Mouse (Mus musculus) CH12.LX (cell line): ENCODE results near the gene Csnk2a2. TPM values are rescaled to one million over a fixed set of nuclear protein-coding genes. Genes with fewer than 3 reads are reported as not detected.

Source experiments
- DNase-seq: peaks from one replicate; pipeline ENCODE4 v3.0.0-alpha.2; 2013; ENCODE audit errors: extremely low read depth
- H3K27ac ChIP-seq: 2 replicates; pipeline ENCODE4 v1.5.1; 2012; ENCODE audit warnings: low read depth, mild to moderate bottlenecking, control low read depth, moderate library complexity; ENCODE audit not compliant: insufficient read depth
- H3K27me3 ChIP-seq: replicated peaks from 2 replicates; pipeline ENCODE3; 2012; ENCODE audit warnings: inconsistent platforms
- H3K36me3 ChIP-seq, 2 experiments: replicated peaks in 1 of 2; 2 replicates each; pipeline versions ENCODE3 to v1.6.1; 2012; ENCODE audit warnings: inconsistent platforms in 1 of 2, low read length in 1 of 2, mild to moderate bottlenecking in 1 of 2, mixed read lengths in 1 of 2, moderate library complexity in 1 of 2; ENCODE audit not compliant: control insufficient read depth in 1 of 2, insufficient read depth in 1 of 2
- H3K4me1 ChIP-seq, 2 experiments: 2 replicates each; pipeline ENCODE4 v1.6.1; 2012; ENCODE audit warnings: inconsistent platforms in 1 of 2, moderate library complexity in 1 of 2; ENCODE audit not compliant: insufficient read depth in 2 of 2, control insufficient read depth in 1 of 2
- H3K4me2 ChIP-seq: 2 replicates; pipeline ENCODE4 v1.6.1; 2012; ENCODE audit warnings: low read depth, mild to moderate bottlenecking, control low read depth; ENCODE audit not compliant: poor library complexity, insufficient read depth, severe bottlenecking
- H3K4me3 ChIP-seq, 3 experiments: fragments of 150-350 bp in 1 of 3; sonication (generic) in 1 of 3; replicated peaks in 1 of 3; 2 replicates each; pipeline versions ENCODE3 to v1.5.1; 2011 to 2012; ENCODE audit warnings: low read depth in 2 of 3, low read length in 2 of 3, mild to moderate bottlenecking in 2 of 3, moderate library complexity in 2 of 3, control low read depth in 1 of 3, improper control_type of control experiment in 1 of 3, inconsistent platforms in 1 of 3, mixed read lengths in 1 of 3; ENCODE audit not compliant: poor library complexity in 1 of 3
- H3K79me2 ChIP-seq: replicated peaks from 2 replicates; pipeline ENCODE4 v1.6.1; 2012; ENCODE audit warnings: mild to moderate bottlenecking, moderate library complexity; ENCODE audit not compliant: control insufficient read depth, poor library complexity, insufficient read depth, severe bottlenecking; ENCODE audit errors: extremely low read depth
- H3K9ac ChIP-seq: 2 replicates; pipeline ENCODE4 v1.6.1; 2012; ENCODE audit warnings: low read depth, mild to moderate bottlenecking, control low read depth, moderate library complexity; ENCODE audit not compliant: insufficient read depth
- H3K9me3 ChIP-seq: replicated peaks from 2 replicates; pipeline ENCODE3; 2012; ENCODE audit warnings: low read length, inconsistent platforms, mixed read lengths
- BHLHE40 ChIP-seq: IDR thresholded peaks from 2 replicates; pipeline ENCODE4 v1.6.1; 2011; ENCODE audit warnings: mild to moderate bottlenecking, low read depth, low read length, improper control_type of control experiment
- CTCF ChIP-seq, 2 experiments: IDR thresholded peaks in 1 of 2; conservative IDR thresholded peaks in 1 of 2; 2 replicates each; pipeline ENCODE4 v1.5.1; 2011 to 2012; ENCODE audit warnings: low read depth in 2 of 2, low read length in 2 of 2, improper control_type of control experiment in 1 of 2, inconsistent platforms in 1 of 2, mild to moderate bottlenecking in 1 of 2, moderate library complexity in 1 of 2
- E2F4 ChIP-seq: IDR thresholded peaks from 2 replicates; pipeline ENCODE4 v1.6.1; 2011; ENCODE audit warnings: low read depth, low read length, improper control_type of control experiment; ENCODE audit not compliant: insufficient replicate concordance
- EP300 ChIP-seq: IDR thresholded peaks from 2 replicates; pipeline ENCODE4 v1.6.1; 2011; ENCODE audit warnings: low read length, improper control_type of control experiment
- GABPA ChIP-seq: IDR thresholded peaks from 2 replicates; pipeline ENCODE4 v1.6.1; 2012; ENCODE audit warnings: low read depth, low read length, improper control_type of control experiment, inconsistent platforms; ENCODE audit not compliant: insufficient replicate concordance
- HCFC1 ChIP-seq: IDR thresholded peaks from 2 replicates; pipeline ENCODE4 v1.6.1; 2012; ENCODE audit warnings: low read depth, mild to moderate bottlenecking, inconsistent platforms, low read length, improper control_type of control experiment
- IRF4 ChIP-seq: IDR thresholded peaks from 2 replicates; pipeline ENCODE4 v1.6.1; 2014; ENCODE audit warnings: low read depth, mild to moderate bottlenecking, inconsistent platforms, low read length, improper control_type of control experiment
- JUN ChIP-seq: IDR thresholded peaks from 2 replicates; pipeline ENCODE4 v1.6.1; 2011; ENCODE audit warnings: low read depth, mild to moderate bottlenecking, low read length, improper control_type of control experiment, moderate library complexity; ENCODE audit not compliant: insufficient read depth
- JUND ChIP-seq: conservative IDR thresholded peaks from 2 replicates; pipeline ENCODE4 v1.6.1; 2011; ENCODE audit warnings: low read depth, low read length, improper control_type of control experiment
- MAFK ChIP-seq: IDR thresholded peaks from 2 replicates; pipeline ENCODE4 v1.6.1; 2011; ENCODE audit warnings: low read length, improper control_type of control experiment; ENCODE audit not compliant: insufficient replicate concordance
- MEF2A ChIP-seq: IDR thresholded peaks from 2 replicates; pipeline ENCODE4 v1.6.1; 2014; ENCODE audit warnings: low read depth, mild to moderate bottlenecking, inconsistent platforms, low read length, improper control_type of control experiment, borderline replicate concordance
- MXI1 ChIP-seq: IDR thresholded peaks from 2 replicates; pipeline ENCODE4 v1.6.1; 2011; ENCODE audit warnings: mild to moderate bottlenecking, low read depth, low read length, improper control_type of control experiment
- NELFE ChIP-seq: IDR thresholded peaks from 2 replicates; pipeline ENCODE4 v1.6.1; 2011; ENCODE audit warnings: low read depth, low read length, improper control_type of control experiment
- NRF1 ChIP-seq: IDR thresholded peaks from 2 replicates; pipeline ENCODE4 v1.6.1; 2014; ENCODE audit warnings: low read depth, mild to moderate bottlenecking, inconsistent platforms, low read length, improper control_type of control experiment, moderate library complexity
- POLR2A ChIP-seq: IDR thresholded peaks from 2 replicates; pipeline ENCODE4 v1.6.1; 2011; ENCODE audit warnings: low read depth, mild to moderate bottlenecking, improper control_type of control experiment, low read length
- POLR2AphosphoS2 ChIP-seq: IDR thresholded peaks from 2 replicates; pipeline ENCODE4 v1.6.1; 2011; ENCODE audit warnings: low read depth, low read length, improper control_type of control experiment
- RAD21 ChIP-seq: IDR thresholded peaks from 2 replicates; pipeline ENCODE4 v1.6.1; 2011; ENCODE audit warnings: low read depth, mild to moderate bottlenecking, low read length, improper control_type of control experiment, moderate library complexity
- RCOR1 ChIP-seq: conservative IDR thresholded peaks from 2 replicates; pipeline ENCODE4 v1.6.1; 2012; ENCODE audit warnings: low read depth, mild to moderate bottlenecking, inconsistent platforms, low read length, improper control_type of control experiment
- SIN3A ChIP-seq: IDR thresholded peaks from 2 replicates; pipeline ENCODE4 v1.6.1; 2012; ENCODE audit warnings: low read length, improper control_type of control experiment, inconsistent platforms
- SMC3 ChIP-seq: IDR thresholded peaks from 2 replicates; pipeline ENCODE4 v1.6.1; 2011; ENCODE audit warnings: low read depth, low read length, improper control_type of control experiment
- TCF12 ChIP-seq: IDR thresholded peaks from 2 replicates; pipeline ENCODE4 v1.6.1; 2014; ENCODE audit warnings: low read depth, mild to moderate bottlenecking, inconsistent platforms, low read length, improper control_type of control experiment
- UBTF ChIP-seq: IDR thresholded peaks from 2 replicates; pipeline ENCODE4 v1.6.1; 2012; ENCODE audit warnings: low read depth, mild to moderate bottlenecking, inconsistent platforms, low read length, improper control_type of control experiment, moderate library complexity
- USF1 ChIP-seq: IDR thresholded peaks from 2 replicates; pipeline ENCODE4 v1.6.1; 2014; ENCODE audit warnings: low read depth, mild to moderate bottlenecking, inconsistent platforms, low read length, improper control_type of control experiment
- ZMIZ1 ChIP-seq: IDR thresholded peaks from 2 replicates; pipeline ENCODE4 v1.6.1; 2012; ENCODE audit warnings: low read depth, mild to moderate bottlenecking, inconsistent platforms, low read length, improper control_type of control experiment
- ZNF384 ChIP-seq: IDR thresholded peaks from 2 replicates; pipeline ENCODE4 v1.6.1; 2012; ENCODE audit warnings: low read depth, low read length, improper control_type of control experiment, inconsistent platforms
- dilution Hi-C: fragments of 300-500 bp; cut with MboI; formaldehyde crosslinking; loops from 2 replicates; pipeline ENCODE4 v1.14.3; 2020; ENCODE audit warnings: low sequenced_read_pairs; ENCODE audit not compliant: extremely low pct_unique_long_range_greater_than_20kb, extremely low pct_ligation_motif_present
- in situ Hi-C: fragments of 300-500 bp; cut with MboI; formaldehyde crosslinking; loops from 3 replicates; pipeline ENCODE4 v1.14.3; 2019; ENCODE audit warnings: low sequenced_read_pairs, low pct_ligation_motif_present, low pct_unique_long_range_greater_than_20kb, mixed read lengths
- polyA plus RNA-seq: library from polyadenylated mRNA; unstranded; fragments of >175 nt; gene quantifications from 2 replicates; pipeline ENCODE4 v1.2.1, GENCODE M21; 2012; ENCODE audit warnings: low read depth; ENCODE audit not compliant: insufficient read length
- total RNA-seq, 2 experiments: library from RNA; depleted of rRNA; stranded (reverse); fragments of 300-350 nt in 1 of 2; fragments of >200 nt in 1 of 2; gene quantifications; 2 replicates each; pipeline ENCODE4 v1.2.3; 2012 to 2014

Csnk2a2 gene
- total and polyA plus RNA-seq, 3 experiments: 32.1 to 126 (median 51.7) TPM

DNA sequence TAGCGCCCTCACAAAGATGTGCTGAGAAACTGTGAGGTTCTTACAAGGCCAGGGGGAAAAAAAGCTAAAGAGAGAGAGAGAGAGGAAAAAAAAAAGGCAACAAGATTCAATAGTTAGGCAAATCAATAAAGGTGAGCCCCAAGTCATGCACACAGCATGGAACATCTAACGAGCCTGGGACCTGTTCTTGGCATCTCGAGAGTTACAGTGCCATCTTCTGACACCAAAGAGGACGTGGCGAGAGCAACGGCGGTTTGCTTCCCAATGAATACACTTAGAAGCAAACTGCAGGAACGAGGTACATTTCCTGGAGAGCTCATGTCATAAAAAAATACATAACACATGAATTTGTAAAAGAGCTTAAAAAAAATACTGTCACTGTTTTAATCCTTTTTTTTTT is 37.3 kb downstream of the Csnk2a2 start:
- in situ Hi-C loops: no loop called here
- no peaks in the 10 kb centered on the region for H3K4me1 ChIP-seq
- peaks cover 62 to 96% of the 10 kb centered on the region in 2 experiments for H3K36me3 ChIP-seq
- no peak for DNase-seq
- no peak for TF ChIP-seq MEF2A
- no peak for TF ChIP-seq E2F4
- TF ChIP-seq USF1: no peak
- TF ChIP-seq JUN: no peak
- no peak for TF ChIP-seq POLR2AphosphoS2
- TF ChIP-seq ZMIZ1: no peak
- no peak for TF ChIP-seq GABPA
- TF ChIP-seq ZNF384: no peak
- TF ChIP-seq RAD21: peak; percentile 20
- TF ChIP-seq NRF1: no peak
- peak in 1 of 2 experiments; percentile 15; a peak in 2 of 4 replicates for TF ChIP-seq CTCF (conservative IDR thresholded peaks at IDR 0.05 in 1 of 2, IDR thresholded peaks at IDR 0.05 in 1 of 2; ENCODE audit: low read depth in 2 of 2, low read length in 2 of 2)
- TF ChIP-seq BHLHE40: no peak
- TF ChIP-seq POLR2A: no peak
- TF ChIP-seq EP300: no peak
- TF ChIP-seq TCF12: no peak
- no peak for TF ChIP-seq UBTF
- TF ChIP-seq RCOR1: no peak
- TF ChIP-seq, all 38 proteins: peak for 2
- no peaks in the 10 kb centered on the region; the same call in 1 of the 2 replicates for H3K79me2 ChIP-seq
- no peaks in the 10 kb centered on the region for H3K9me3 ChIP-seq
- H3K4me2 ChIP-seq: no peak overlapping the region
- dilution Hi-C loops: no loop called here
- no peak overlapping the region for H3K4me3 ChIP-seq
- H3K9ac ChIP-seq: no peak overlapping the region
- H3K27me3 ChIP-seq: no peaks in the 10 kb centered on the region
- H3K27ac ChIP-seq: no peak overlapping the region

- DNase-seq: no peak
- Histone ChIP-seq H3K9ac (no peak overlapping the region), H3K79me2 (no peaks in the 10 kb centered on the region), H3K4me2 (no peak overlapping the region), H3K27ac (no peak overlapping the region), H3K27me3 (no peaks in the 10 kb centered on the region), H3K36me3 (peaks cover 50 to 89% of the 10 kb centered on the region in 2 experiments), H3K9me3 (no peaks in the 10 kb centered on the region), H3K4me1 (no peaks in the 10 kb centered on the region), H3K4me3 (no peak overlapping the region)
- dilution Hi-C loops (no loop called here), in situ Hi-C loops (no loop called here)
- TF ChIP-seq TCF12 (no peak), ZMIZ1 (no peak), MEF2A (no peak), E2F4 (no peak), IRF4 (no peak), HCFC1 (no peak), CTCF (conservative IDR thresholded peaks at IDR 0.05 in 1 of 2, IDR thresholded peaks at IDR 0.05 in 1 of 2; ENCODE audit: low read depth in 2 of 2, low read length in 2 of 2) (no peak), JUND (no peak), EP300 (no peak), MXI1 (no peak), SIN3A (no peak), POLR2A (no peak), NRF1 (no peak), SMC3 (no peak), JUN (no peak), NELFE (no peak), MAFK (no peak), RCOR1 (no peak), USF1 (no peak), GABPA (no peak)
These were observed 39.6 kb downstream of the Csnk2a2 start for GRCm38 (mm10) chr8:95450271-95450670.
